Mouse (Mus musculus): ENCODE results near the gene Gm20388. TPM values are rescaled to one million over a fixed set of nuclear protein-coding genes. Genes with fewer than 3 reads are reported as not detected.
A peak's percentile ranks its signal among the peaks of the same experiment; 100 is the strongest.

Gm20388 gene
- total and polyA plus RNA-seq, 2 experiments from 2014 or later: 51.3 TPM; not detected in 1

DNA sequence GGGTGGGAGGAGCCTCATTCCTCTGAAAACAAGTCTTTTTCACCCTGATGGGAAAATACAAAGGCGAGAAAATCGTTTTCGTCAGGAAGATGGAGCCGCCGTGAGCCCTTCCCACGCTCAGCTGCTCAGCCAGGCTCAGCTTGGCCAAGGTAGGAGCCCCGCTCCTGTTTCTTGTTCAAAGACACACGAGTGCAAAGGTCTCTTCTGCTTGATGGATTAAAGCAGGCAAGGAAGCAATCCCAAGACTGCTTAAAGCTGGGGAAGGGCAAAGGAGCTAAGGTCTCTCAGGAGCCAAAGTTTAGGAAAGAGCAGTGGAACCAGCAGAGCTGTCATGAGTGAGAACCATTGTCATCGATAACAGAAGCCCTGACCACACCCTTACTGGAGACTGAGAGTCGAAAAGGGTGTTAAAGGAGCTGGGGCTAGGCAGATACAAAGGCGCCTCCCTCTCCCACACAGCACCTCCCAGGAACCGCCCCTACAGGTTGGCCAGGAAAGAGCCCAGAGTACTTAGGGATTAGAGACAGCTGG, 3809.9 kb downstream of the Gm20388 start:
- no peaks in the 10 kb centered on the region for H3K36me3 ChIP-seq (ENCODE audit: insufficient read depth)
- H3K4me3 ChIP-seq (ENCODE audit: low read depth, low read length): no peak overlapping the region
- H3K27me3 ChIP-seq (ENCODE audit: insufficient read depth, low read length): no peaks in the 10 kb centered on the region
- peaks cover 14% of the 10 kb centered on the region for H3K4me1 ChIP-seq (ENCODE audit: insufficient read depth)
- TF ChIP-seq CTCF (IDR thresholded peaks at IDR 0.05; ENCODE audit: low read depth): no peak
- H3K27ac ChIP-seq (ENCODE audit: low read depth, low read length): no peak overlapping the region; the same call in 1 of the 2 replicates
- DNase-seq (no peak), ATAC-seq (no peak)
- no peaks in the 10 kb centered on the region for H3K9me3 ChIP-seq (ENCODE audit: low read length)
- no peak overlapping the region for H3K4me2 ChIP-seq (ENCODE audit: low read depth)
- no peak overlapping the region for H3K9ac ChIP-seq
- 16% methylated on average over 12 of the region's 12 CpGs for WGBS

DNA sequence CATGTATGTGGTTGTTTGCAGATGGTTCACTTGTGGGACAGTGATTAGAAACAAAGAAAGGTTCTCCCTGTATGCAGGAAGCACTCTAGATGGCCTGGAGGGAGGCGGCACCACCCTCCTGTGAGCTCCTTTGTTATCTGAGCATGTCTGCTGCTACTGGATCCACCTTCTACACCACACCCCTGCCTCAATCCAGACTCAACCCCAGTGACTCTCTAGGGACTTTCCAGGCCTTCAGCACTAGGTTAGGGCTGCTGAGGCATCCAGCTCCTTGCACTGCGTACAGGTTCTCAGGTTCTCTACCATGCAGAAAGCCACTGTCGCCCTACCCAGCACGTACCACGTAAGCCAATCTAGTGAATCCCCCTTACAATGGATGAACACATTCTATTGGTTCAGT, 3811.6 kb downstream of the Gm20388 start:
- WGBS: 94% methylated on average over 5 of the region's 5 CpGs
- no peaks in the 10 kb centered on the region for H3K36me3 ChIP-seq (ENCODE audit: insufficient read depth)
- TF ChIP-seq CTCF (IDR thresholded peaks at IDR 0.05; ENCODE audit: low read depth): no peak
- H3K9me3 ChIP-seq (ENCODE audit: low read length): no peaks in the 10 kb centered on the region
- ATAC-seq (no peak), DNase-seq (no peak)
- no peaks in the 10 kb centered on the region for H3K27me3 ChIP-seq (ENCODE audit: insufficient read depth, low read length)
- no peak overlapping the region for H3K27ac ChIP-seq (ENCODE audit: low read depth, low read length)
- no peak overlapping the region for H3K4me3 ChIP-seq (ENCODE audit: low read depth, low read length)
- H3K4me2 ChIP-seq (ENCODE audit: low read depth): no peak overlapping the region
- peaks cover 28% of the 10 kb centered on the region for H3K4me1 ChIP-seq (ENCODE audit: insufficient read depth)
- H3K9ac ChIP-seq: no peak overlapping the region

DNA sequence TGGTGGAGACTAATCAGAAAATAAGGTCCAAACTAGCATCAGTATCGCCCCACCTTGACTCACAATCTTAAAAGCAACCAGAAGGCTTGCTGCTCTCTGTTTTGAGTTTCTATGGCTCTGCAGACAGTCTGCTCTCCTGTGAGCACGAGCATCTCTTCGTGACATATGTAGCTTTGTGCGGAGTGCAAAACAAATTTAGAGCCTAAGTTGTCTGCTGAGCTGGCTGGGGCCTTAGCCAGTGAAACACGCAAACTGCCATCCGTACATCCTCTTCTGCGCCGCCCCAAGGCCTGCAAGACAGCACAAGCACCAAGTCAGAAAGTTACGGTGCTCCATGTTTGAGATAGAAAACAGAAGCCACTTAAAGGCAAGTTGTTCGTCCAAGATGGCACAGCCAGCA, 3814.1 kb downstream of the Gm20388 start:
- Histone ChIP-seq H3K4me1 (ENCODE audit: insufficient read depth) (peaks cover 48% of the 10 kb centered on the region), H3K27ac (ENCODE audit: low read depth, low read length) (peak overlapping the region; percentile 83), H3K36me3 (ENCODE audit: insufficient read depth) (no peaks in the 10 kb centered on the region), H3K27me3 (ENCODE audit: insufficient read depth, low read length) (no peaks in the 10 kb centered on the region), H3K9me3 (ENCODE audit: low read length) (no peaks in the 10 kb centered on the region), H3K4me3 (ENCODE audit: low read depth, low read length) (no peak overlapping the region), H3K9ac (no peak overlapping the region), H3K4me2 (ENCODE audit: low read depth) (no peak overlapping the region)
- no peak for TF ChIP-seq CTCF (IDR thresholded peaks at IDR 0.05; ENCODE audit: low read depth)
- DNase-seq (peak; percentile 73), ATAC-seq (peak; percentile 55)
- 74% methylated on average over 10 of the region's 10 CpGs for WGBS

DNA sequence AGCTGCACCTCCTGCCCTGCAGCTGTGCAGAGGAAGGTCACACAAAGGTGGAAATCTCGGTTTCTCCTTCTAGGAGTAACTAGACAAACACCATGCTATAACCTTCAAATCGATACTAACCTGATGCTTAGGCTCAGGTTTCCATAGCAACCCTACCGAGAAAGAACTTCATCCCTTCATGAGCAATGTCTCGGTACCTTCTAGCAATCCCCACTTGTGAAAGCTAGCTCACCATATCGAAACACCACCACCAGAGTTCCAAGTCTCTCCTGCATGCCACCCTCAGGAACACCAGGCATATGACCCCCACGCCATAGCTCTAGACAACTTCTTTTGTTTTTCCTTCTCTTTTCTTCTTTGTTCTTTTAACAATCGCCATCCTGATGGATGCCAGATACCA, 3814.6 kb downstream of the Gm20388 start:
- no peak for TF ChIP-seq CTCF (IDR thresholded peaks at IDR 0.05; ENCODE audit: low read depth)
- no peak overlapping the region for H3K4me2 ChIP-seq (ENCODE audit: low read depth)
- H3K4me1 ChIP-seq (ENCODE audit: insufficient read depth): peaks cover 52% of the 10 kb centered on the region
- H3K36me3 ChIP-seq (ENCODE audit: insufficient read depth): no peaks in the 10 kb centered on the region
- WGBS: 43% methylated on average over 7 of the region's 7 CpGs
- H3K4me3 ChIP-seq (ENCODE audit: low read depth, low read length): no peak overlapping the region
- peak; percentile 33; the same call in 1 of the 2 replicates for ATAC-seq
- H3K9ac ChIP-seq: no peak overlapping the region
- no peaks in the 10 kb centered on the region for H3K27me3 ChIP-seq (ENCODE audit: insufficient read depth, low read length)
- peak overlapping the region; percentile 83 for H3K27ac ChIP-seq (ENCODE audit: low read depth, low read length)
- peak; percentile 56 for DNase-seq
- no peaks in the 10 kb centered on the region for H3K9me3 ChIP-seq (ENCODE audit: low read length)

DNA sequence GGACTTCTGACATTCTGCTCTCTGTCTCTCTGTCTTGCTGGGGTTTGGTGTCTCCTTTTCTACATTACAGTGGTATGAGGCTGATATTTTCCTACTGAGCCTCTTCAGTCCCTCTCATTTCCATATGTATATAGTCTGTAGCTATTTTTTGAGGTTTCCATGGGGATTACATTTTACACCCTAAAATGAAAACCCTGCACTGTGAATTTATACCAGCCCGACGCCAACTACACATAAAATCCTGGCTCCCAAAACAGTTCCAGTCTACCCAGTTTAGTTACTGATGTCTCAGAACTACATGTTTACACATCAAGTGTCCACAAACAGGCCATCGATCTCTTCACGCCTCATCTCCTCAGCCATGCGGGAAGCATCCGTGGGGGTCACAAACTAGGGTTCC, 3816.1 kb downstream of the Gm20388 start:
- Histone ChIP-seq H3K4me3 (ENCODE audit: low read depth, low read length) (no peak overlapping the region), H3K27me3 (ENCODE audit: insufficient read depth, low read length) (no peaks in the 10 kb centered on the region), H3K4me2 (ENCODE audit: low read depth) (no peak overlapping the region), H3K27ac (ENCODE audit: low read depth, low read length) (peak overlapping the region; percentile 83), H3K36me3 (ENCODE audit: insufficient read depth) (no peaks in the 10 kb centered on the region), H3K4me1 (ENCODE audit: insufficient read depth) (peaks cover 47% of the 10 kb centered on the region), H3K9ac (0 out of 2 replicates have a peak overlapping the region, but pooled peaks have one; percentile 6), H3K9me3 (ENCODE audit: low read length) (no peaks in the 10 kb centered on the region)
- WGBS: 62% methylated on average over 6 of the region's 6 CpGs
- TF ChIP-seq CTCF (IDR thresholded peaks at IDR 0.05; ENCODE audit: low read depth): no peak
- DNase-seq (peak; percentile 59), ATAC-seq (peak; percentile 60)

DNA sequence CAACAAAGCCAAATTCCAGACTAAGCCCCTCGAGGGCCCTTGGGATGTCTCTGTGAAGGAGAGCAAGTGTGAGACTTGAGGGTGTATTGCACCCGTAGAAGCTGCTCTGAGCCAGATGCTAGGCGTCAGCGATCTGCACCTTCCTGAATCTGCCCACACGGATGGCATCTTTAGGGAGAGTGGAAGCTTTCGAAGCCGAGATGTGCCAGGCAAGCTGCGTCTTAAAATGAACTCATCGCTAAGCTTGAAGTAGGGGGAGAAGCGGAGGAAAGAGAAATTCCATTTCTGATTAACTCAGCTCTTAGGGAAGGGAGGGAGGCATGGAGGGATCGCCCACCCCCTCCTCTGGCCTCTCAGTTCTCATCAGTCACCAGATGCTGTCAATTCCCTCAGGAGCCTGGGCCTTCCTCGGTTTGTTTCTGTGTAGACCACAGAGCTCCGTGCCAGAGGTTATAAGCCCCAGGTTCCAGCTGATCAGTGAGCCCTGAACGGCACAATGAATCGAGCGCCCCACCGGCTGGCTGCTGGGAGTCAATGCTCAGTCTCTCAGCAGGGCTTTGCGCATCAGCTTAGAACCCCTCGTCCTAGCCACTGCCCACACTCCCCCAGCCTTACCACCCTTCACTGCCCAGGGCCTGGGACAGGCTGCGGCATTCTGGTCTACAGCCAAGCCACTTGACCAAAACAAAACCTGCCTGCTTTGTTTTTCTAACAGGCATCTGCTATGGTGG, 3818.6 kb downstream of the Gm20388 start:
- H3K9ac ChIP-seq: peak overlapping the region; percentile 31; the same call in 1 of the 2 replicates
- no peak overlapping the region for H3K4me3 ChIP-seq (ENCODE audit: low read depth, low read length)

DNA sequence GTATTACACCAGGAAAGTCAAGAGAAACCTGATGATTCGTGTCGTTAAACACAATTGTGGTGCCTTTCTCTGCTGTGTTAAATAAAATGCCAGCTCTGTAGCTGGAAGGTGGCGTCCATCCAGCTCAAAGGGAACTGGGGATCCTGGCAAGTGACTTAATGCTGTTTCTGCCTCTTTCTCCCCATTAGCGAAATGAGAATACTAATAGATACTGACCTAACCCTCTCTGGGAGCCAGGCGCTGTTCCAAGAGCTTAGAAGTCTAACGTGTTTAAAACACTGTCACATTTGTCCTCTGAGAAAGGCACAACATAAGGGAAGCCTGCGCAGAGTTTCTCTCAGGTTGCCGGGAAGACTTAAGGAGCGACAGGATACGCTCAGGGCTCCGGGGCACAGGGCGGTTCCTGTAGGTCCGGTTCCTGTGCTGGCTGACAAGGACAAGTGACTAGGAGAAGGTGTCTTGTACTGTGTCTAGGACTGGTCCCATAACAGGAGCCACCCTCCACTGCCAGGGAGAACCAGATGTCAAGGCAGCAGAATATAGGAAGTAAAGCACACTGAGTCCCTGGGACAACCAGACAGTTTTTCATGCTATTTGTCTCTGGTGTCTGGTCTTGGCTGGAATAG, 3819.3 kb downstream of the Gm20388 start:
- 42% methylated on average over 13 of the region's 13 CpGs for WGBS
- Histone ChIP-seq H3K9me3 (ENCODE audit: low read length) (no peaks in the 10 kb centered on the region), H3K27me3 (ENCODE audit: insufficient read depth, low read length) (no peaks in the 10 kb centered on the region), H3K4me1 (ENCODE audit: insufficient read depth) (peaks cover 42% of the 10 kb centered on the region), H3K9ac (peak overlapping the region; percentile 31; the same call in 1 of the 2 replicates), H3K4me3 (ENCODE audit: low read depth, low read length) (no peak overlapping the region), H3K4me2 (ENCODE audit: low read depth) (no peak overlapping the region), H3K27ac (ENCODE audit: low read depth, low read length) (peak overlapping the region; percentile 21; the same call in 1 of the 2 replicates), H3K36me3 (ENCODE audit: insufficient read depth) (no peaks in the 10 kb centered on the region)
- ATAC-seq (no peak), DNase-seq (peak; percentile 54)
- no peak for TF ChIP-seq CTCF (IDR thresholded peaks at IDR 0.05; ENCODE audit: low read depth)

More for the DNA sequence above, 3818.6 kb downstream of the Gm20388 start:
- DNase-seq: peak; percentile 58
- Histone ChIP-seq H3K9me3 (ENCODE audit: low read length) (no peaks in the 10 kb centered on the region), H3K27ac (ENCODE audit: low read depth, low read length) (peak overlapping the region; percentile 52; the same call in 1 of the 2 replicates), H3K4me1 (ENCODE audit: insufficient read depth) (peaks cover 47% of the 10 kb centered on the region), H3K36me3 (ENCODE audit: insufficient read depth) (no peaks in the 10 kb centered on the region), H3K27me3 (ENCODE audit: insufficient read depth, low read length) (no peaks in the 10 kb centered on the region), H3K4me2 (ENCODE audit: low read depth) (peak overlapping the region; percentile 23)
- peak; percentile 14; the same call in 1 of the 2 replicates for TF ChIP-seq CTCF (IDR thresholded peaks at IDR 0.05; ENCODE audit: low read depth)
- peak; percentile 41 for ATAC-seq
- 14% methylated on average over 20 of the region's 20 CpGs for WGBS

Data from forebrain, postnatal 0 days (tissue).